In genomic region chr7:134027020-134027415, GRCm38 (mm10) we compare ENCODE assay signal across 10 mouse cellular contexts.
DNase-seq lines count a peak whose midpoint lies in the region; ATAC-seq and TF ChIP-seq lines count a peak whose summit lies in the region.
"Had no signal": no experiment of that assay in that cellular context is flagged by ENCODE, and none has a peak within 500 bp of the region (broad histone marks: within the 10 kb centered on the region; RNA-seq: fewer than 3 reads in every experiment).

No protein-coding gene starts in this region.

- H3K4me1 ChIP-seq in liver, embryonic 13.5 days (replicated peaks): peaks cover 4% of the 10 kb centered on the region; the same call in 1 of the 2 replicates
- H3K4me1 ChIP-seq in hindbrain, embryonic 15.5 days (replicated peaks): peaks cover 20% of the 10 kb centered on the region
- H3K4me1 ChIP-seq in midbrain, embryonic 16.5 days (ENCODE audit: control insufficient read depth, insufficient read depth, low read length): peaks cover 14% of the 10 kb centered on the region; the same call in 1 of the 2 replicates

- peak overlapping the region; percentile 58; the same call in 1 of the 2 replicates for H3K27ac ChIP-seq in gastrocnemius, adult 2 months
- peak overlapping the region; percentile 47; the same call in 1 of the 2 replicates for H3K27ac ChIP-seq in liver, embryonic 13.5 days
- peak overlapping the region; percentile 73 for H3K27ac ChIP-seq in hindbrain, embryonic 15.5 days (replicated peaks)
- H3K27ac ChIP-seq in midbrain, embryonic 16.5 days (ENCODE audit: low read length): no peak overlapping the region
- H3K27ac ChIP-seq: liver, embryonic 15.5 days had no signal

- no peaks in the 10 kb centered on the region for H3K27me3 ChIP-seq in liver, embryonic 13.5 days
- no peaks in the 10 kb centered on the region for H3K27me3 ChIP-seq in hindbrain, embryonic 15.5 days
- 0 out of 2 replicates have a peak, but pooled peaks cover 2% of the 10 kb centered on the region for H3K27me3 ChIP-seq in midbrain, embryonic 16.5 days (ENCODE audit: control insufficient read depth, insufficient read depth, low read depth, low read length)
- H3K27me3 ChIP-seq: liver, embryonic 15.5 days had no signal

- WGBS in liver, embryonic 13.5 days (ENCODE audit: insufficient replicate concordance): 54% methylated on average over 5 of the region's 5 CpGs
- WGBS in hindbrain, embryonic 15.5 days: 19% methylated on average over 5 of the region's 5 CpGs
- WGBS in midbrain, embryonic 16.5 days: 7% methylated on average over 5 of the region's 5 CpGs

- no peak for DNase-seq in gastrocnemius, adult 2 months
- DNase-seq in gastrocnemius, postnatal 36 days: no peak
- no peak for DNase-seq in liver, embryonic 13.5 days
- no peak for DNase-seq in liver
- DNase-seq in cerebellum, postnatal 36 days: no peak
- DNase-seq: B cell, adult 2 months had no signal

- H3K4me3 ChIP-seq in gastrocnemius, adult 2 months: no peak overlapping the region
- no peak overlapping the region for H3K4me3 ChIP-seq in liver, embryonic 13.5 days (replicated peaks)
- no peak overlapping the region for H3K4me3 ChIP-seq in hindbrain, embryonic 15.5 days
- no peak overlapping the region for H3K4me3 ChIP-seq in midbrain, embryonic 16.5 days (ENCODE audit: low read depth, low read length)
- H3K4me3 ChIP-seq: liver, embryonic 15.5 days had no signal

- H3K9ac ChIP-seq in liver, embryonic 13.5 days: no peak overlapping the region
- no peak overlapping the region for H3K9ac ChIP-seq in hindbrain, embryonic 15.5 days
- H3K9ac ChIP-seq in midbrain, embryonic 16.5 days (ENCODE audit: low read depth, low read length): no peak overlapping the region
- H3K9ac ChIP-seq: liver, embryonic 15.5 days had no signal

- TF ChIP-seq CTCF in gastrocnemius, adult 2 months (IDR thresholded peaks at IDR 0.05): no peak

- H3K9me3 ChIP-seq in liver, embryonic 13.5 days (replicated peaks): no peaks in the 10 kb centered on the region
- H3K9me3 ChIP-seq in hindbrain, embryonic 15.5 days: no peaks in the 10 kb centered on the region
- H3K9me3 ChIP-seq in midbrain, embryonic 16.5 days (replicated peaks; ENCODE audit: control insufficient read depth, low read length, poor library complexity, severe bottlenecking): no peaks in the 10 kb centered on the region
- H3K9me3 ChIP-seq: liver, embryonic 15.5 days had no signal

- H3K36me3 ChIP-seq in liver, embryonic 13.5 days: no peaks in the 10 kb centered on the region
- H3K36me3 ChIP-seq in hindbrain, embryonic 15.5 days: no peaks in the 10 kb centered on the region
- H3K36me3 ChIP-seq in midbrain, embryonic 16.5 days (ENCODE audit: control insufficient read depth, insufficient read depth, low read length): no peaks in the 10 kb centered on the region
- H3K36me3 ChIP-seq: liver, embryonic 15.5 days had no signal

- H3K4me2 ChIP-seq in liver, embryonic 13.5 days: no peak overlapping the region
- no peak overlapping the region for H3K4me2 ChIP-seq in hindbrain, embryonic 15.5 days
- no peak overlapping the region for H3K4me2 ChIP-seq in midbrain, embryonic 16.5 days (ENCODE audit: low read length)
- H3K4me2 ChIP-seq: liver, embryonic 15.5 days had no signal

- intact Hi-C loops in gastrocnemius, adult 2 months (cut with DNase I): no loop called here
- intact Hi-C loops in gastrocnemius, postnatal 36 days (cut with DNase I): no loop called here

- ATAC-seq in liver, embryonic 13.5 days (ENCODE audit: low read depth): no peak
- ATAC-seq in hindbrain, embryonic 15.5 days (ENCODE audit: low FRiP score, low read depth): peak; percentile 63; the same call in 1 of the 2 replicates
- ATAC-seq in midbrain, embryonic 16.5 days: 0 out of 2 replicates have a peak, but pooled peaks have one; percentile 45
- no peak for ATAC-seq in megakaryocyte-erythroid progenitor cell, adult 5-6 weeks (replicated peaks; ENCODE audit: low FRiP score, low TSS enrichment, poor library complexity, severe bottlenecking)

Comparison
In these comparisons a context has a peak if more than half of its experiments do, and no peak if none do; other contexts are left out.
1. ATAC-seq: peak in hindbrain, embryonic 15.5 days (single experiment) and midbrain, embryonic 16.5 days (single experiment); none in liver, embryonic 13.5 days (single experiment) and megakaryocyte-erythroid progenitor cell, adult 5-6 weeks (single experiment).